Mouse (Mus musculus) heart, postnatal 0 days (tissue): Measurements from ENCODE around the gene Gpr107.

Experiments
- CTCF ChIP-seq: IDR thresholded peaks from 2 replicates; pipeline ENCODE4 v1.5.1; 2016; ENCODE audit warnings: antibody characterized with exemption, control low read depth, low read depth
- EP300 ChIP-seq: IDR thresholded peaks from 2 replicates; pipeline ENCODE4 v1.6.1; 2016; ENCODE audit warnings: antibody characterized with exemption, low read depth

DNA sequence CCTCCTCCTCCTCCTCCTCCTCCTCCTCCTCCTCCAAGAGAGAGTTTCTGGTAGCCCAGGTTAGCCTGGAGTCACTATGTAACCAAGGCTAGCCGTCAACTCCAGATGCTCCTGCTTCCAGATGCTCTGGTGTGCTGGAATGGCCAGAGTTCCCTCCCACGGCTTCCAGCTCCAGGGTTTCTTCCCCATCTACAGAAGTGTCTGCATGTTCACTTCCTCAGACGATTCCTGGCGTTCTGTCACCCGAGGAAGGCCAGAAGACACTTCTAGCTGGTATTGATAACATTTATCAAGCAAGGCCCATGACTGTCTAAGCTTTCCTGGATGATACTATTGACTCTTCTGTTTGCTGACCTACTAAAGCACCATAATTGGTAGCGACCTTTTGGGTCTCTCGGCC, 27.0 kb upstream of the Gpr107 start:
- TF ChIP-seq CTCF, result no peak
- TF ChIP-seq EP300, result no peak
